Mouse (Mus musculus) adrenal gland, postnatal 25 days (tissue): ENCODE measurements at regions not wholly inside any gene's neighbourhood (a gene's known extent, or its start where the extent isn't known, plus 50 kb on each side); places are given as distances from the start of the nearest gene placed in this dataset.

ENCODE experiments used
- DNase-seq: peaks from one replicate; pipeline ENCODE4 v3.0.0; 2021; ENCODE audit warnings: mixed read lengths

DNA sequence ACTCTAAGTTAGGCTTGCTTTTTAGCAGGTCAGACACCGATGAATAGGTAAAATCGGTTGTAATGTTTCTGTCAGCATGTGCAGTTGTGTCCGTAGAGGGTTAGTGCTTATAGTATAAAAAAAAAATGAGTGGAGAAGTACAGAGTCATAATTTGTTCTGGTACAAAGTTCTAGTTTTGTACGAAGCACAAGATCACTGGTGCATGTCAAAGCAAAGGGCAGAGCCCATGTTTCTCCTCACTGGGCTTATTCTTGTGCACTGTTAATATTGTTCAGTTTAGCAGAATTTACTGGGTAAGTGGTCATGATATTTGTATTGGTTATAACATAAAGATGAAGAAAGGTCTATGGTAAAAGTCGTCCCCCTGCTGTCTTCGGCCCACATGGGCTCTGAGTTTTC is 330.4 kb upstream of the Fam241a start:
- no peak for DNase-seq

DNA sequence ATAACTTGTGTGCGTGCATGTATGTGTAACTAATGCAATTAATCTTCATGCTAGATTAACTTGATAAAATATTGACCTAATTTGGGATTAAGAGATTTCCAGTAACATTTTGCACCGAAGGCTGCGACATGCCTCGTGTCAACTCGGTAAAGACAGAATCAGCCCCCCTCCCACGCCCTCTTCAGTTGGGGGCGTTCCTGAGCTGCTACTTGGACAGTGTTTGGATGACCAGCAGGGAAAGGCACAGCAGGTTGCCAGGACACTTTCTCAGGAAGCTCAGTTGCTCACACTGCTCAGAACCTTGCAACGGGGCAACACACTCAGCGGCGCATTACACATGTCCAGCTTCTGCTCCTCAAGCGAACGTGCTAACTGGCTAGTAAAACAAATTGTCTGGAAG is 326.2 kb upstream of the Fam241a start:
- DNase-seq = no peak

DNA sequence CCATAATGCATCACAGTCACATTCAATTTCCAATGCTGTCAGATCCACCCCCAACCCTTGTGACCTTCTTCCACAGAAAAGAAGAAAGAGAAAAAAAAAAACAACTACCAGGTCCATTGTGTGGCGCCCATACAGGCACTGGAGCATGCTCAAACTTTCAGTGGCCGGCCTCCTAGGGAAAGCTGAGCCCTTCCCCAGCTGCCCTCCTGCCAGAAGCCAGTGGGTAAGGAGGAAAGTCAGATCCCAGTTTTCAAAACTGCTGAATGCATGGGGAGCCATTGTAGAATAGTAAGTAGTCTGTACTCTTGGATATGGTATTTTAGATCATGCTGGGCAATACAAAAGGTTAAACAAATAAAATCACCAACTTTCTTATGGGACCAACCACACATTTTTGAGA is 325.5 kb upstream of the Fam241a start:
- no peak for DNase-seq

DNA sequence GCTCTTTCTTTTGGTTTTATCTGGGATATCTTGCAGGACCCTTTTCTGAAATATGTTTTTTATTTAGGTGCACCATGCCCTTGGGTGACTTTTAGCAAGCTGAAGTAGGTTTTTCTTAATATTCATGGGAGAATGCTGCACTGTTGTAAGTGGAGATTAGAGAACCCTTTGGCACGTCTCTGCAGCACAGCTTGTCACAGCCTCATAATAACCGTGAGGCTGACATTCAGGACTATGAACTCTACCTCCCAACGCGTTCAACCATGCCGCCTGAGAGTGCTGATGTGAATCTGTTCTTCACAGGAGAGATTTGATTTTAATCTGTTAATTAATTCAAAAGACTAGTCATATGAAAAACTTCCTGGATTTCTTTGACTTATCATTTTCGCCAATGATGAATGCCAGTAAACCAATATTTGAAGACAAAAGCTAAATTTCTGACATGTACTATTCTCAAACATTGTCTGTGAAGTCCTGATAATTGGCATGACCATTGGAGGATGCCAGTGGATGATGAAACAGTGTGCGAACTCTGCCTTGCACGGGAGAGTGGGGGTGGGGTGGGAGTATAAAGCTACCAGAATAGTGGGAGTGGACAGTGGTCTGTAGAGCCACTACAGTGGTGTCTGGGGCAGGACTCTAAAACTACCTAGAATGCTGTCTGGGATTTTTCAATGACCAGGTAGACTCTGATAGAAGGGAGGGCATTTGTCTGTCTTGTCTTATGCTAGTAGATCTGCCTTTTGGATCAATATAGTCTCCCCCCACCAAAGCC is 324.8 kb upstream of the Fam241a start:
- DNase-seq = no peak

DNA sequence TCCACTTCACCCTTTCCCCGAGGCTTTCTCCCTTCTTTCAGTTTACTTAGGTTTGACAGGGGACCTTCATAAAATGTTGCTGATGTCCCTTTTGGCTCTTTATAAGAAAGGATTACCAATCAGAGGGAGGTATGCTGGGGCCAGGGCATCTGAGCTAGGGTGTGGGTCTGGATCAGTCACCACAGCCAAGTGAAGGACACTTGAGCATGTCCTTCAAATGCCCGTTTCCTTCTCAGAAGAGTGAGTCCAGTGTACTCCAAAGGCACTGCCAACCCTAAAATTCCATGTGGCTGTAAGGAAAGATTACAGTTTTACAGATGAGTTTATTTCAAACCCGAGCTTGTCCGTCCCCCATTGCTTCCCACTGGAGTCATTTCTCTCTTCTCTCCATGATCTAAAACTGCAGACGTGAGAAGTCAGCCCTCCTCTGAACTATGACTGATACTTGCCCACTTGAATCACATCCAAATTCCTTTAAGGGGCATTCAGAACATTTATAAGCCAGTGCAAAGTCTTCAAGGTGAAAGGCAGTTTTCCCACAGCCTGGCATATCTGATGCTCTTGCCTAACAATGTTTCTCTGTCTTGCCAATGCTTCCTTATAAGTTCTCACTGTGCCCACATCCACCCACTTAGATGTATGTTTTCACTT is 321.8 kb upstream of the Fam241a start:
- no peak for DNase-seq

DNA sequence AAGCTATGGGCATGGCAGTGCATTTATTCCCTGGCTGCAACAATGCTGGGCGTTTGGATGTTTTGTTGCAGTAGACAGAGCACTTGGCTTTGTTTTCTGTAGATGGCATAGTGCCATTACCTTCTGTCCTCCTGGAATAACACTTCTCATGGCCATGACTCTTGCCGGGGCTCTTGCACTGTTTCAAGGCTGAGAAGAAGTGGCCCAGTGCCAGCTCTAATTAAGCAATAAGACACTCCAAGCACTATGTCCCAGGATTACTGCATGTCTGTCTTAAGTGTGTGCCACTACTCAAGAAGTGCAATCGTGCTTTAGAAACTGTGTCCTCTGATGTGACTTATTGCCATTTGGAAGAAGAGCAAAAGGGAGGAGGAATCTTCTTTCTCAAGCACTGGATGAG is 316.1 kb upstream of the Fam241a start:
- DNase-seq = peak; percentile 45

DNA sequence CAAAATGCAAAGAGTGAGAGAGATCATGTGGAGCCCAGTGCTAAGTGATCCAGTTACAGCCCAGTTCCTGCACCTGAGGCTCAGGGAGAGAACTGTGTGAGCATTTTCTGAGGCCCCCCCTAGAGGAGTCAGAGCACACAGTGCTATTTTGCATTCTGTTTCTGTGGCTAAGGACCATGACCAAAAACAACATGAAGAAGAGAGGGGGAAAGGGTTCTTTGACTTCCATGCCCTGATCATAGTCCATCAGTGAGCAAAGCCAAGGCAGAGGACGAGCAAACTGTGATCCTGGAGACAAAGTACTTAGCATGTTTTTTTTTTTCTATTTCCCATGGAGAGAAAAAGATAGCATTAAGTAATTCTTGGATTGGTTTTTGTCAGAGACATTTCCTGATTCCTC is 314.5 kb upstream of the Fam241a start:
- DNase-seq = no peak

DNA sequence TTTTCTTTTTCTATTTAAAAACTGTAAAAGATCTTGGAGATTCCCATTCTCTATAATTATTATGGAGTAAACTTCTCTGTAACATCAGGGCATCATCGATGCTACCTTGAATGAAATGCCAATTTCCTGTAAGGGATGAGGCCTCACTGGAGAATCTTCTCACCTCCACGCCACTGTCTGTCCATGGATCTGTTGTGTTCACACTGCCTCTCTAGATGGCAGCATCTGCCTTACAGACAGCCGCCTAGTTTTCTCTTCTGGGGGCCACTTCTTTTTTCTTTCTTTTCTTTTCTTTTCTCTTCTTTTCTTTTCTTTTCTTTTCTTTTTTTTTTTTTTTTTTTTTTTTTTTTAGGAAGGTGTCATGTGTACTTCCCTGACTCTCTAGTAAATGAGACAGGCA is 310.8 kb upstream of the Fam241a start:
- DNase-seq = no peak

DNA sequence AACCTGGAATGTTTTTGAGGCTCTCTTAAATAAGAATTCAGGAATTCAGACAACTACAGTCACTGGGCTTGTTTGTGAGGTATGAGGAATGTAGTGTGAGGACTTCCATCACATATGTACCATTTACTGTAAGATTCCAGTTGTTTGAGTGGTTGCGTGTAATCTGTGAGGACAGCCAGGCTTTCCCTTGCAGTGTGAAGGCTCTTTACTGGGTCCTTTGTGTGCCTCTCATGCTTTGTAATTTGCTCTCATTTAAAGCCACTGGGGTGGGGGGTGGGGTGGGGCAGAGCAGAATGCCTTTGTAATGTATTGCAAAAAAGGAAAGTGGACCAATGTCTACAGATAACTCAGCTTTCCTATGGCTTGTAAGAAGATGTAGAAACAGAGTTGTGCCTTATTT is 310.4 kb upstream of the Fam241a start:
- no peak for DNase-seq

DNA sequence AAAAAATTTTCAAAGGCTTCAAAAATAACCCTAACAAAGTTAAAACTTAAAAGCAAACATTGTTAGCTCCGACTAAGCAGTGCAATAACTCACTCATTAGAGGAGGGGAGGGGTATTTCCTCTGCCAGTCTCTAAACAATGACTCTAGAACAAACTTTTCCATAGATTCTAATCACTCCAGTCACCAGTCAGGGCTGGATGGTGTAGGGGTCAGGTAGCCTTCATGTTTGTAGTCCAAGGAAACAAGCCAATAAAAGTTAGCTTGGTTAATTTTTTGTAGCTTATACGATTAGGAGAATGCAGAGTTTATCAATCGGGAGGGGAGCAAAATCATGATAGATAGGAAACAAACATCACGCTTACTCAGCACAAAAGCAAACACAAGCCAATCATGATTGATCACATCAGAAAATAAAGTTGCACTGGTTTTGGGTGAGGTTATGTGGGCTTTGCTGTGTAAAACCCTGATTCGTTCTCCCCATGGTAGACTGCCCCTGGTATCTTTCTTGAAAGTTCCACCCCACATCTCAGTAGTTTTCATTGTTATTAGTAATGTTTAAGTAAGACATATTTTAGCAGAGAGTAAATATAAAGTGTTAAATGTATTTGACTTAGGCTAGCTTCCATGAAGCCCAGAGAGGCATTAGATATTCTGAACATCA is 304.6 kb upstream of the Fam241a start:
- DNase-seq = no peak

DNA sequence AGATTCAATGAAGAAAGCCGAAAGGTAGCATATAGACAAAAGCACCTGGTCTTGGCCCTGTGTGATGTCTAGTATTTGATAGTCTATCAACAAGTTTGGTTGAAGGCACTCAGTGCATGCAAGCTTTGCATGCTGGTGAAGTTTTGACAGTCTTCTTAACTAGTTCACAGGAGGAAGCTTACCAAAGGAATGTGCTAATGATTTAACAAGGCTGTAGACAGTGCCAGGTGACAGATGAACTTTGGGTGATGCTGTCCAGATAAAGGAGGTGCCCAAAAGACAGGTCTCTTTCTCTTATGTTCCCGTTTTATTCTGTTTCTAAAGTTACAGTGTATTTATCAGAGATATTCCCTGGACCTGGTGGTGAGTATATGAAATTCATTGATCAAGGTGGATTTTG is 303.3 kb upstream of the Fam241a start:
- DNase-seq = no peak

DNA sequence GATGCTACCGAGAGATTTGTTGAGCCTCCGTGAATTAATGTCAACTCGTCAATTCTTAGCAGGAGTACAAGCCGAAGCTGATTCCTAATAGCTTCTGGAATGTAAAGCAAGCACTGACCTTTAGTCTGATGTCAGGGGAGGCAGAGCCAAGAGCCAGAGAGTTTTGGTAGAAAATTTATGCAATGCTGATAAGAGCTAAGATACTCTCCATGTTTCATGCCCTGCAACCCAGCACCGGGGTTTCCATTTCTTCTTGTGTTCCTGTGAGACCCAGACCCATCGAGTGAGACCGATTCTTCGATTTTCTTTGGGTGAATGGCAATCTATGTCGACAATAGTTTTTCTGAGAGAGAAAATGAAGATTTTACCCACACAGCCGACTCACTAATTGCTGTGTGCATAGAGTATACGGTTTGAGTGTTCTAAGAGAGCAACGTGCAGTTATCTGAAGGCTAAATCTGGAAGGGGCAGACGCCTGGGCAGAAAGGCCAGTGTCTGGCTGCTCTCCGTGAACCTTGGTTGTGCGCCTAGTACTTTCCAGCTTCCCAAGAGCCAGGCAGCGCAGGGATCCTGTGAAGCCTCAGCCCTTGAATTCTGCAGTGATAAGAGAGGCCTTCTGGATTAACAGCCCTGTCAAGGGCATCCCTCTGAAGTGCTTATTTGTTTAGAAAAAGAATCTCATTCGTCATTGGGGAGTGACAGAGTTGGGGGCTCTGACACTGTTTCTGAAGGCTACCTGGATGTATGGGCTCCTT is 296.1 kb upstream of the Fam241a start:
- DNase-seq = peak; percentile 18

DNA sequence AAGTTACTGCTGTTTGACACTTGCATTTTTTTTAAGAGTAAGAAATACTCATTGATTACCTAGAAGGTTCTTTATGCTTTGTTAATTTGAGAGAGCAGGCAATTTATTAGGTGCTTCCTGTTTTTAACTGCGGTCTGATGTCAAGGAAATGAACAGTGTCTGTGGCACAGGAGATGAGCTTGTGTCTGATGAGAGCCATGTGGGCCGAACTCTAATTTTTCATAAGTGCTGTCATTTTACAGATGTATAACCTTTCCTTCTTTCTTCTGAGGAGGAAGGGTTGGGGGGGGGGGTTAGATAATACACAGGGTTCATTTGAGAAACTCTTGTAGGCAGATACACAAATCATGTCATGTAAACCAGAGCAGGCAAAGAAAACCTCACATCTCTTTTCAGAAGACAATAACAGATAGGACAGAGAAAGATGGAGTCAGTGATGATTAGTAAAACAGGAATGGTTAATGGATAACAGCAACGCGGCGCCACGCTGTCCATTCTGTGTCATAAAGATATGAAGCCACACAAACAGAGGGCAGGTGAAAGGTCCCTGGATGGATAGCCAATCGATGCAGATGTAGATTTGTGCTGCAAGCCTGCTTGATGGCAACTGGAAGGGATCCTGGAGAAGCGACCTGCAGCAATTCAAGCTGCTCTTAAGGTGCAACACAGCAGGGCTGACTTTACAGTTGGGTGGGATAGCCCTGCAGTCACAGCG is 291.4 kb upstream of the Fam241a start:
- DNase-seq = no peak

DNA sequence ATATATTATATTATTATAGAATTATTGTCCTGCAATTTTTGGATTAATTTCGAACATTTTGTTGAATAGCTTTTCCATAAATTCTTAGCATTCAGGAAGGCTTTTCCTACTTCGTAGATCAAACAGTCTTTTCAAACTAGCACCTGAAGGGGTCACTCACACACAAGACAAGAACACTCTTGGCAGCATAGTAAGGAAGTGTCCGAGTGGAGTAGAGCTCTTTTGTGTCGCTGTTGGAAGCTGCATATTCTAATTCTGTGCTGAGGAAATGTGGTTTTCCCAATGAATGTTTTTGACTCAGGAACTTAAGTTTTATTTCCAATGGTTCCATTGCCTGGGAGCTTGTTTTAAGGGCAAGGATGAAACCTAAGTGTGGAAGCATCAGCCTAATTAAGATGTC is 290.2 kb upstream of the Fam241a start:
- DNase-seq = no peak

DNA sequence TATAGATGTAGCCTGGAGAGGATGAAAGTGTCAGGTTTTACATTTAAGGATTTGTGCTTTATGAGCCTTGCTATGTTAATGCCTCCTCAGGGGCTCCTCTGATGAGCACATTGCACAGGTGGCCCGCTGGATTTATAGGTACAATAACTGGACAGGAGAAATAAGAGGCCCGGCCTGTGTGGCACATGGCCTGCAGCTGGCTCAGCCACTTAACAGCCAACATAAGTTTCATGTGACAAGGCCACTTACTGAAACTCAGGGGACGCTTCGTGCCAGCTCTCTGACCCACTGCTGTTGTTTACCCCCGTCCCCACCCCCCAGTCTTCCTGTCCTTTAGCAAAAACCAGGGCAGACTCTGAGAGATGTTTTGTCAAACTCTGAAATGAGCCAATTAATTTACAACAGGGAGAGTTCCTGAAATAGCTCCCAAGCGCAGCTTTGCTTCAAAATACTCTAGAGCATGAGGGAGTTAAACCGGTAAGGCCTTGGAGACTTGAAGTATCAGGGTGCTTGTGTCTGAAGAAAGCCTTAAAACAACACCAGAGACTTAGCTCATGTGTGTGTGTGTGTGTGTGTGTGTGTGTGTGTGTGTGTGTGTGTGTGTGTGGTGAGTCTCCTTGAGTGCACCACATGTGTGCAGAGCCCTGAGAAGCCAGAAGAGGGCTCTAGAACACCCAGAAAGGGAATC is 285.2 kb upstream of the Fam241a start:
- no peak for DNase-seq

DNA sequence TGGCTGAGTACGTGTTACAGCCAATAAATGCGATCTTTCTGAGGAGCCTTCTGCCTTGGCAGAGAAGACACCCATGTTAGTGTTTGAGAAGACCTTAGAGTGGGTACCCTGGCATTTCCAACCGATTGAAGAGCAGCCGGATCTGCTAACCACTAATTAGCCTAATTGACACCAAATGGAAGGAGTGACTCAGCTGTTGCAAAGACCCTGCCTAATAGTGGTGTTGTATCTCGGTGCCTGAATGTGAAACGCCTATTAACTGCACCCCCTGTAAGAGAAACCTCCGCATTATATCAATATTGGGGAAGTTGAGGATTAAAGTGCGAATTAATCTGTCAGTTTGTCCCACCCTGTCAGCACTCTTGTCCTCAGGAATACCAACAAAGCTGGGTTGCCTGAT is 253.1 kb upstream of the Fam241a start:
- no peak for DNase-seq

DNA sequence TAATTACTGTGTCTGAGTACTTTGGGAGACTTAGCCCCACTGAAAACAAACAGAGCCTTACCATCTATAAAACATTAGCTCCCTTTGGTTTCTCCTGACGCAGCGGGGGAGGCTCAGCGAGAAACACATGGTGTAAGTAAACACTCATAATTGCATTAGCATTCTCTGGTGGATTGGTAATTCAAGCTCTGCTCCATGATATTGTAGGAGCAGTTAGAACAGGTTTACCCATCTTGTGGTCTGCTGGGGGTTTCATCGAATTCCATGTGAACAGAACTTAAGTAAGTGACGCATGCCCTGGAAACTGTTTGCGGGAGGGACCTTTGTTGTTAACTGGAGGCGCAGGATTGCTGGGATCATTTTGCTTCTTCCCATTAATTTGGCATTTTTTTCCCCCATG is 249.2 kb upstream of the Fam241a start:
- no peak for DNase-seq

DNA sequence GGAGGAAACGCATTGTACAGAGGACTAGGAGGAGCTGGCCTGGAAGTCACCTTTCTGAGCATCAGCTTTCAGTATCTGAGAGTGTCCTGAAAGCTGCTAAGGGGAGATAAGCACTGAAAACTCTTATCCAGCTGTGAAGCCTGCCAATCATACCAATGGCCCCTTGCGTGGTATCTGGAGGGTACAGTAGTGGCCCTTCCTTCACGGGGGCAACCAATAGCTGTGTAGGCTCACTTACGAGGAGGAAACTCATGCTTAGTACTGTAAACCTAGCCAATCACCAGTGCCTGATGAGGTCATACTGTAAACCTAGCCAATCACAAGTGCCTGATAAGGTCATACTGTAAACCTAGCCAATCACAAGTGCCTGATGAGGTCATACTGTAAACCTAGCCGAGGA is 231.7 kb upstream of the Fam241a start:
- DNase-seq = no peak

DNA sequence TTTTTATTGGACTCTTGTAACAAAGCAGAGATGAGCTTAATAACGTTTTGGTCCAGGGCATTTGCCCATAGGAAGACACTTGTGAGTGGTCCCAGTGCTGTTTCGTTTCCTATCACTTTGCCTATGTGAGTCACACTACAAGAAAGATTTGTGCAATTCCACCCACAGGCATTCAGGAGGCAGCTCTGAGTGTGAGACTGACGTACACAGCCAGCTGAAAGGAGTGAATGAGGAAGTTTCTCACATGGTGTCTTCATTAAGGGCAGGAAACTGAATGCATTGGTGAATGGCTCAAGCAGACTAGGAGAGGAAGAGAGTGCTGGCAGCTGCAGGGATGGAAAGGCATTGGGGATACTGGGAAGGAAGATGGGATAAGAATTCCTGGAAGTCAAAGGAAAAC is 230.5 kb upstream of the Fam241a start:
- DNase-seq = no peak

DNA sequence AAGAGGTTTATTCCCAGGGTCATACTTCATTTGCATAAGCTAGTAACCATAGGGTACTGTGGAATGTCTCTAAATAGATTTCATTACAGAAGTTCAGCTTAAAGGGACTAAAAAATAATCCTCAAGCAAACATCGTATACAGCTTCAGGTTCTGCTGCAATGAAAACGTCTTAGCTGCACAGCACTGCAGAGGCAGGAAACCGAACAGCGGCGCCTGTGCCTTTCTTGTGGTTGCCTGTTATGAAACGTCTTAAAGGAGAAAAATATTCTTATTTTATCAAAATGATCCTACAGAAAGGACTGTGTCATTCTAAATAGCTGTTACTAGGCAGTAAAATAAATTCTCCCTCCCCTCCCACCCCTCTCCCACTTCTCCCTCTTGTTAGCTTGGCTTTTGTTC is 226.0 kb upstream of the Fam241a start:
- DNase-seq = no peak

DNA sequence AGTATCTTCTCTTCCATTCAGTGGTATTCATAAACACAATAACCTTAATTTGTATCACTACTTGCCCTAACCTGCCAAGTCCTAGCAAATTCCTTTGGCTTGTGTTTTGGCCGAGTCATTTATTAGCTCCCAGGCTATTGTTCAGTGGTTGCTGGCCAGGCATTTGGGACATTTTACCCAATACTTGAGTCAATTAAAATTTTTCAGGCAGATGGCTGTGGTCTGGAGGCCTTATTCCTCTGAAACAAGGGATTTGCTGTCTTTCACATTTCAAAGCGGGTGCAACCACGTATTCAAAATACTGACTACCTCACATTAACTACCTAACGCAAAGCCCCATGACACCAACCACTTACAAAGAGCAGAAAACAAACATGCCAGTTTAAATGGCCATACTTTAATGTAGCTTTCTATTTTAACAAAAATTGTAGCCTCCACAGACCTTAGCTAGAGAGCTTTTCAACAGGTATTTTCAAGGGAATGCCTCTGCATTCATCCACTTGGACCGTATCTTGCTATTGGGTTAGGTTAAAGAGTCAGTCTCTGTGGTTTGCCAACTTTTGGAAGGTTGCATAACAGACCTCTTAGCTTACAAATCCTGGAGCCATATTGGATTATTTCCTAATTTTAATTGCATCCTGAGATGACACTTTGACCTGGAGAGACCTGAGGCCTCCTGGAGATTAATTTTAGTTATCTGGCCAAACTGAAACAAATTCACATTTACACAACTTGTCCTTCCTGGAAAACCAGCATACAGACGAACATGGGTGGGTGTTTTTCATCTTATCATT is 224.7 kb upstream of the Fam241a start:
- no peak for DNase-seq
